Mouse (Mus musculus) midbrain, embryonic 15.5 days (tissue): ENCODE data around the gene Senp7. TPM values are rescaled to one million over a fixed set of nuclear protein-coding genes. Genes with fewer than 3 reads are reported as not detected.

Experiments
- ATAC-seq: fragments of 200-750 bp; cut with Nextera tagmentation; replicated peaks from 2 replicates; pipeline ENCODE4 v1.8.0; 2017; ENCODE audit warnings: moderate TSS enrichment
- H3K27ac ChIP-seq: fragments of 300-500 bp; sonication (generic); 2 replicates; pipeline ENCODE4 v1.5.1; 2015; ENCODE audit warnings: mild to moderate bottlenecking, inconsistent platforms
- H3K27me3 ChIP-seq: fragments of 300-500 bp; sonication (generic); replicated peaks from 2 replicates; pipeline ENCODE4 v1.6.1; 2015; ENCODE audit warnings: inconsistent platforms
- H3K36me3 ChIP-seq: fragments of 300-500 bp; sonication (generic); replicated peaks from 2 replicates; pipeline ENCODE4 v1.6.1; 2015; ENCODE audit warnings: inconsistent platforms
- H3K4me1 ChIP-seq: fragments of 300-500 bp; sonication (generic); 2 replicates; pipeline ENCODE4 v1.6.1; 2015; ENCODE audit warnings: inconsistent platforms
- H3K4me2 ChIP-seq: fragments of 300-500 bp; sonication (generic); 2 replicates; pipeline ENCODE4 v1.6.1; 2015; ENCODE audit warnings: inconsistent platforms, mild to moderate bottlenecking, moderate library complexity
- H3K4me3 ChIP-seq: fragments of 300-500 bp; sonication (generic); 2 replicates; pipeline ENCODE4 v1.5.1; 2015; ENCODE audit warnings: mild to moderate bottlenecking, inconsistent platforms
- H3K9ac ChIP-seq: fragments of 300-500 bp; sonication (generic); 2 replicates; pipeline ENCODE4 v1.6.1; 2015; ENCODE audit warnings: mild to moderate bottlenecking, inconsistent platforms
- H3K9me3 ChIP-seq: fragments of 300-500 bp; sonication (generic); 2 replicates; pipeline ENCODE4 v1.6.1; 2016; ENCODE audit warnings: inconsistent platforms
- WGBS: fragments of 180-500 bp; shearing (Covaris S2); methylation state at CpG from one replicate; pipeline ENCODE4 v1.1.7; 2015; ENCODE audit warnings: mixed read lengths; 5-methylcytosine and 5-hydroxymethylcytosine counted together
- polyA plus RNA-seq: library from polyadenylated mRNA; unstranded; fragments of >200 nt; fragmentation: Nextera tagmentation; extraction: Ambion mirVana; gene quantifications from 2 replicates; pipeline ENCODE4 v1.2.1, GENCODE M21; 2015

The Senp7 gene
- polyA plus RNA-seq, 1 experiment from 2014 or later: 59.3 TPM

DNA sequence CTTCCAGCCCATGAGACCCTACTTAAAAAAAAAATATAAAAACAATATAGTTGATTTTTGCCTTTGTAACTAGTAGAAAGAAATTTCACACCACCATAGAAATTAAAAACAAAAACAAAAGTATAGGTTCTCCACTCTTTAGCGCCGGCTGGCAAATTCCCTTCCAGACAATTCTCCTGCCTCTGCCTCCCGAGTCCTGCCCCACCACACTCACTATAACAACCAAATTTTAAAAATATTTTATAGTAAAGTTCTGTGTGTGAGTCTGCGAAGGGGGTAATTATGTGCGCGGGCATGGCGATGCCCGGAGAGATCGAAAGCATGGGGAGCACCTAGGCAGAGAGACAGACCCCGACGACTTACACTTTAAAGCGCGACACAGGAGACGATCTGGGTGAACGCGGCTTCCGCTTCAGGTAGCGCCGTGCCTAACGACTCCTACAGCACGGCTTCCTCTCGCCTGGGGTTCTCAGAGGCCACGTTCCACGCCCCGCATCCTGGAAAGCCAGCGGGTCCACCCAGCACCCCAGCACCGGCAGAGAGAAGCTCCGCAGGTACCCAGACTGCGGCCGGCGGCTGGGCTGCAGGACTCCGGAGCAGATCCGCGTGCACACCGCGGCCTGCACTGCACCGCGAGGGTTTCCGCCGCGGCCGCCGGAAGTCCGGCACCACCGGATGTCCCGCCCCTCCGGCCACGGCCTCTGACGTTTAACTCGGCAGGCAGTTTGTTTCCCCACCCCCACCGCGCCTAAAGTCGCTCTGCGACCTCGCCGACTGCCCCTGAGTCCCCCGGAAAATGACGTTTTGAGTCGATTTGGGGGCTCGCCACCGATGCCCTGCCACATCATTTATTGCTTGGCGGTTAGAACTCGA lies 10.8 kb upstream of the Senp7 start, which contains the start of gene Trmt10c:
Gene Trmt10c, minus strand, starts transcription at position 682 of the 873 bp plus-strand sequence.
- Histone ChIP-seq H3K4me2 (peak within 1 kb of the TSS; percentile 56), H3K4me1 (peaks cover 21% of the 10 kb centered on the region), H3K36me3 (peaks cover 18% of the 10 kb centered on the region; the same call in 1 of the 2 replicates), H3K4me3 (peak within 1 kb of the TSS; percentile 97), H3K9me3 (no peaks in the 10 kb centered on the region), H3K9ac (peak within 1 kb of the TSS; percentile 88), H3K27me3 (no peaks in the 10 kb centered on the region), H3K27ac (peak within 1 kb of the TSS; percentile 93)
- peak; percentile 100 for ATAC-seq
- under 1% methylated on average over 63 of the region's 63 CpGs for WGBS

DNA sequence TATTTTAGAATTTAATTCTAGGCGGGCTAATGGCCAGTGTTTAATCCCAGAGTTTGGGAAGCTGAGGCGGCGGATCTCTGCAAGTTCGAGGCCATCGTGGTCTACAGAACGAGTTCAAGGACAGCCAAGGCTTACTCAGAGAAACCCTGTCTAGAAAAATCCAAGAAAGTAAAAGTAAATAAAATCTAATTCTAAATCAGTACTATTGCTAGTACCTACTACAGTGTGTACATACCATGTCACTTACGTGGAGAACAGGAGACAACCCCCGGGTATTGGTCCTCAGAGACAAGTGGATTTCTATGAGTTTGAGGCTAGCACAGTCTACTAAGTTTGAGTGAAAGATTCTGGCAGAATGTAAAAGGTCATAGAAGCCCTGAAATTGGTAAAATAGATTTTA lies 10.0 kb upstream of the Senp7 start:
- Histone ChIP-seq H3K27me3 (no peaks in the 10 kb centered on the region), H3K4me1 (peaks cover 21% of the 10 kb centered on the region), H3K36me3 (peaks cover 12% of the 10 kb centered on the region; the same call in 1 of the 2 replicates), H3K9me3 (no peaks in the 10 kb centered on the region), H3K4me2 (peak overlapping the region; percentile 56), H3K4me3 (peak overlapping the region; percentile 97), H3K27ac (peak overlapping the region; percentile 93), H3K9ac (peak overlapping the region; percentile 88)
- WGBS: 31% methylated on average over 8 of the region's 8 CpGs
- ATAC-seq: peak; percentile 46

- H3K4me3 ChIP-seq: no peak overlapping the region
- no peaks in the 10 kb centered on the region for H3K9me3 ChIP-seq
- H3K4me1 ChIP-seq: peaks cover 6% of the 10 kb centered on the region; the same call in 1 of the 2 replicates
- H3K27me3 ChIP-seq: no peaks in the 10 kb centered on the region
- no peak overlapping the region for H3K4me2 ChIP-seq
- ATAC-seq: no peak
- WGBS: 85% methylated on average over 3 of the region's 3 CpGs
- H3K9ac ChIP-seq: no peak overlapping the region
- H3K36me3 ChIP-seq: no peaks in the 10 kb centered on the region
- no peak overlapping the region for H3K27ac ChIP-seq
These were observed 7.8 kb downstream of the Senp7 start for GRCm38 (mm10) chr16:56055911-56056310.

DNA sequence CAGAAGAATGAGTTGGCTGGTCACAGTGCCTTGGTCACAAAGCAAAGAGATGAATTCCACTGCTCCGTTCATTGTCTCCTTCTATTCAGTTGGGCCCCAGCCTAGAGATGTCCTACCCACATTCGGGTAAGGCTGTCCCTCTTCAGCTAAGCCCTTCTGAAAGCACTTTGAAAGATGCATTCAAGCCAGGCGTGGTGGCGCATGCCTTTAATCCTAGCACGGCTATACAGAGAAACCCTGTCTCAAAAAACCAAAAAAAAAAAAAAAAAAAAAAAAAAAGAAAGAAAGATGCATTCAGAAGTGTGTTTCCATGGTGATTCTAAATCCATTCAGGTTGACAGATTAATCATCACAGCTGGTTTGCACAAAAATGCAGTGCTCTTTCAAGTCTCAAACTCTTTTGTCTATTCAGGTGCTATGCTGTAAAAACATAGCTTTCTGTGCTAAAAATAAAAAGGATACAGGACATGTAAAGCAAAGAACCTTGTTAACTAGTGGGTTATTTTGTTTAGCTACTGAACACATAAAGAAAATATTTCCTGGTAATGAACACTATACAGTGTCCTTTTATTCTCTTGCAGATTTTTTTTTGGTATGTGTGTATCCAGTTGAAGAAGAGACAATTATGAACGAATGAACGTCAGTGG lies 8.9 kb downstream of the Senp7 start:
- H3K4me3 ChIP-seq: no peak overlapping the region
- no peaks in the 10 kb centered on the region for H3K9me3 ChIP-seq
- no peaks in the 10 kb centered on the region for H3K36me3 ChIP-seq
- peaks cover 6% of the 10 kb centered on the region; the same call in 1 of the 2 replicates for H3K4me1 ChIP-seq
- H3K9ac ChIP-seq: no peak overlapping the region
- peak; percentile 94 for ATAC-seq
- peak overlapping the region; percentile 12 for H3K4me2 ChIP-seq
- H3K27me3 ChIP-seq: no peaks in the 10 kb centered on the region
- 10% methylated on average over 7 of the region's 7 CpGs for WGBS
- peak overlapping the region; percentile 63 for H3K27ac ChIP-seq

GRCm38 (mm10) chr16:56058151-56058550 lies 10.0 kb downstream of the Senp7 start:
- ATAC-seq: no peak
- H3K27ac ChIP-seq: peak overlapping the region; percentile 60; the same call in 1 of the 2 replicates
- H3K9me3 ChIP-seq: no peaks in the 10 kb centered on the region
- H3K9ac ChIP-seq: no peak overlapping the region
- H3K36me3 ChIP-seq: no peaks in the 10 kb centered on the region
- no peaks in the 10 kb centered on the region for H3K27me3 ChIP-seq
- H3K4me2 ChIP-seq: peak overlapping the region; percentile 12; the same call in 1 of the 2 replicates
- no peak overlapping the region for H3K4me3 ChIP-seq
- 58% methylated on average over 10 of the region's 10 CpGs for WGBS
- H3K4me1 ChIP-seq: peaks cover 6% of the 10 kb centered on the region; the same call in 1 of the 2 replicates

GRCm38 (mm10) chr16:56061995-56062594 lies 14.0 kb downstream of the Senp7 start:
- H3K9ac ChIP-seq: no peak overlapping the region
- 78% methylated on average over 7 of the region's 7 CpGs for WGBS
- H3K4me2 ChIP-seq: no peak overlapping the region
- ATAC-seq: no peak
- no peaks in the 10 kb centered on the region for H3K4me1 ChIP-seq
- no peaks in the 10 kb centered on the region for H3K36me3 ChIP-seq
- H3K4me3 ChIP-seq: no peak overlapping the region
- H3K27me3 ChIP-seq: no peaks in the 10 kb centered on the region; the same call in 1 of the 2 replicates
- H3K27ac ChIP-seq: no peak overlapping the region
- H3K9me3 ChIP-seq: no peaks in the 10 kb centered on the region

GRCm38 (mm10) chr16:56062981-56063380 lies 14.8 kb downstream of the Senp7 start:
- H3K27ac ChIP-seq: no peak overlapping the region
- no peaks in the 10 kb centered on the region for H3K36me3 ChIP-seq
- H3K4me3 ChIP-seq: no peak overlapping the region
- no peaks in the 10 kb centered on the region; the same call in 1 of the 2 replicates for H3K27me3 ChIP-seq
- H3K4me2 ChIP-seq: no peak overlapping the region
- no peak overlapping the region for H3K9ac ChIP-seq
- no peaks in the 10 kb centered on the region for H3K9me3 ChIP-seq
- ATAC-seq: no peak
- 42% methylated on average over 11 of the region's 11 CpGs for WGBS
- no peaks in the 10 kb centered on the region for H3K4me1 ChIP-seq

- H3K27ac ChIP-seq: peak overlapping the region; percentile 76
These were observed 16.3 kb downstream of the Senp7 start for GRCm38 (mm10) chr16:56064334-56064990.

GRCm38 (mm10) chr16:56066113-56066512 lies 18.0 kb downstream of the Senp7 start:
- no peak overlapping the region for H3K27ac ChIP-seq
- WGBS: 32% methylated on average over 8 of the region's 8 CpGs
- no peak for ATAC-seq
- H3K27me3 ChIP-seq: no peaks in the 10 kb centered on the region; the same call in 1 of the 2 replicates
- H3K9ac ChIP-seq: no peak overlapping the region
- H3K4me3 ChIP-seq: no peak overlapping the region
- no peaks in the 10 kb centered on the region for H3K9me3 ChIP-seq
- no peak overlapping the region for H3K4me2 ChIP-seq
- no peaks in the 10 kb centered on the region for H3K36me3 ChIP-seq
- H3K4me1 ChIP-seq: no peaks in the 10 kb centered on the region

More at GRCm38 (mm10) chr16:56064334-56064990, 16.3 kb downstream of the Senp7 start:
- H3K9me3 ChIP-seq: no peaks in the 10 kb centered on the region
- no peaks in the 10 kb centered on the region; the same call in 1 of the 2 replicates for H3K27me3 ChIP-seq
- 9% methylated on average over 20 of the region's 20 CpGs for WGBS
- peak overlapping the region; percentile 36 for H3K4me3 ChIP-seq
- H3K4me1 ChIP-seq: no peaks in the 10 kb centered on the region
- peak; percentile 94 for ATAC-seq
- H3K4me2 ChIP-seq: peak overlapping the region; percentile 66
- H3K36me3 ChIP-seq: no peaks in the 10 kb centered on the region
- no peak overlapping the region for H3K9ac ChIP-seq

GRCm38 (mm10) chr16:56068523-56069070 lies 20.5 kb downstream of the Senp7 start:
- H3K27me3 ChIP-seq: no peaks in the 10 kb centered on the region; the same call in 1 of the 2 replicates
- H3K27ac ChIP-seq: no peak overlapping the region
- no peaks in the 10 kb centered on the region for H3K9me3 ChIP-seq
- ATAC-seq: no peak
- H3K4me2 ChIP-seq: no peak overlapping the region
- H3K4me3 ChIP-seq: no peak overlapping the region
- no peaks in the 10 kb centered on the region for H3K36me3 ChIP-seq
- 91% methylated on average over 6 of the region's 6 CpGs for WGBS
- no peaks in the 10 kb centered on the region for H3K4me1 ChIP-seq
- no peak overlapping the region for H3K9ac ChIP-seq
